18 mouse cellular contexts compared by ENCODE assay signal in genomic region chr4:127710816-127711215, GRCm38 (mm10).
DNase-seq lines count a peak whose midpoint lies in the region; ATAC-seq and TF ChIP-seq lines count a peak whose summit lies in the region.
"Had no signal": no experiment of that assay in that cellular context is flagged by ENCODE, and none has a peak within 500 bp of the region (broad histone marks: within the 10 kb centered on the region; RNA-seq: fewer than 3 reads in every experiment).

No protein-coding gene starts in this region.

- 46% methylated on average over 4 of the region's 4 CpGs for WGBS in forebrain, embryonic 16.5 days
- WGBS in forebrain, embryonic 13.5 days: 67% methylated on average over 4 of the region's 4 CpGs
- WGBS in midbrain, embryonic 10.5 days: 79% methylated on average over 4 of the region's 4 CpGs
- 66% methylated on average over 4 of the region's 4 CpGs for WGBS in midbrain, embryonic 14.5 days
- WGBS in hindbrain, postnatal 0 days: 55% methylated on average over 4 of the region's 4 CpGs

- TF ChIP-seq POLR2A in brain, embryonic 14.5 days (IDR thresholded peaks at IDR 0.05; ENCODE audit: borderline replicate concordance, extremely low read depth, insufficient read depth, insufficient read length, poor library complexity, severe bottlenecking): no peak

- no peak overlapping the region for H3K9ac ChIP-seq in forebrain, embryonic 16.5 days (replicated peaks; ENCODE audit: low read depth, low read length)
- H3K9ac ChIP-seq in forebrain, embryonic 13.5 days: no peak overlapping the region
- no peak overlapping the region for H3K9ac ChIP-seq in midbrain, embryonic 14.5 days (replicated peaks; ENCODE audit: low read length)
- H3K9ac ChIP-seq in hindbrain, postnatal 0 days (replicated peaks; ENCODE audit: low read length): no peak overlapping the region
- H3K9ac ChIP-seq: heart, embryonic 15.5 days had no signal

- no peak for ATAC-seq in forebrain, embryonic 16.5 days
- no peak for ATAC-seq in forebrain, embryonic 13.5 days
- no peak for ATAC-seq in midbrain, embryonic 14.5 days (ENCODE audit: low FRiP score, low TSS enrichment)
- no peak for ATAC-seq in hindbrain, postnatal 0 days
- ATAC-seq: CD4-positive, CD25-positive, alpha-beta regulatory T cell, adult 4 months had no signal

- H3K4me1 ChIP-seq in forebrain, embryonic 16.5 days (replicated peaks; ENCODE audit: control insufficient read depth, insufficient read depth, low read length): peaks cover 6% of the 10 kb centered on the region
- H3K4me1 ChIP-seq in forebrain, embryonic 13.5 days: peaks cover 10% of the 10 kb centered on the region
- peaks cover 28% of the 10 kb centered on the region for H3K4me1 ChIP-seq in midbrain, embryonic 10.5 days
- H3K4me1 ChIP-seq in midbrain, embryonic 14.5 days (ENCODE audit: control insufficient read depth, insufficient read depth, low read length): no peaks in the 10 kb centered on the region
- H3K4me1 ChIP-seq in hindbrain, postnatal 0 days (ENCODE audit: insufficient read depth, low read length): no peaks in the 10 kb centered on the region
- H3K4me1 ChIP-seq: heart, embryonic 15.5 days had no signal

- H3K9me3 ChIP-seq in forebrain, embryonic 16.5 days (ENCODE audit: control insufficient read depth, low read length): no peaks in the 10 kb centered on the region
- no peaks in the 10 kb centered on the region for H3K9me3 ChIP-seq in forebrain, embryonic 13.5 days (replicated peaks)
- H3K9me3 ChIP-seq in midbrain, embryonic 10.5 days (replicated peaks): no peaks in the 10 kb centered on the region
- H3K9me3 ChIP-seq in midbrain, embryonic 14.5 days (ENCODE audit: control insufficient read depth, low read length): no peaks in the 10 kb centered on the region
- H3K9me3 ChIP-seq in hindbrain, postnatal 0 days (ENCODE audit: low read length): no peaks in the 10 kb centered on the region
- H3K9me3 ChIP-seq: heart, embryonic 15.5 days had no signal

- no peak for TF ChIP-seq CTCF in brain, embryonic 14.5 days (IDR thresholded peaks at IDR 0.05; ENCODE audit: borderline replicate concordance, extremely low read depth, insufficient read depth, insufficient read length)
- TF ChIP-seq CTCF in hindbrain, postnatal 0 days (IDR thresholded peaks at IDR 0.05; ENCODE audit: low read depth): 0 out of 2 replicates have a peak, but pooled peaks have one; percentile 8

- no peak for DNase-seq in midbrain, embryonic 10.5 days (ENCODE audit: low spot score)
- no peak for DNase-seq in midbrain, embryonic 14.5 days
- peak; percentile 53 for DNase-seq in brain, embryonic 14.5 days (ENCODE audit: low read depth)
- no peak for DNase-seq in hindbrain, postnatal 0 days (ENCODE audit: low spot score)
- no peak for DNase-seq in thymus, postnatal 25 days
- DNase-seq in right cerebral cortex, postnatal 36 days (ENCODE audit: low spot score in 2 of 2): no peak
- DNase-seq: adrenal gland, postnatal 25 days; cerebellum, adult 11 months; cerebellum, adult 9-11 months; heart, postnatal 4 days; kidney, adult 2 months; right cerebral cortex, postnatal 25 days had no signal

- no peak overlapping the region for H3K4me3 ChIP-seq in forebrain, embryonic 16.5 days (replicated peaks; ENCODE audit: low read length)
- no peak overlapping the region for H3K4me3 ChIP-seq in forebrain, embryonic 13.5 days
- no peak overlapping the region for H3K4me3 ChIP-seq in midbrain, embryonic 10.5 days
- no peak overlapping the region for H3K4me3 ChIP-seq in midbrain, embryonic 14.5 days (replicated peaks; ENCODE audit: low read depth, low read length)
- H3K4me3 ChIP-seq in hindbrain, postnatal 0 days (ENCODE audit: low read length): no peak overlapping the region
- H3K4me3 ChIP-seq: heart, embryonic 15.5 days had no signal

- H3K4me2 ChIP-seq in forebrain, embryonic 16.5 days (ENCODE audit: low read length): no peak overlapping the region
- no peak overlapping the region for H3K4me2 ChIP-seq in forebrain, embryonic 13.5 days
- H3K4me2 ChIP-seq in midbrain, embryonic 14.5 days (ENCODE audit: low read length): no peak overlapping the region
- no peak overlapping the region for H3K4me2 ChIP-seq in hindbrain, postnatal 0 days (ENCODE audit: low read depth, low read length)
- H3K4me2 ChIP-seq: heart, embryonic 15.5 days had no signal

- H3K27ac ChIP-seq in forebrain, embryonic 16.5 days (ENCODE audit: low read length): peak overlapping the region; percentile 16; the same call in 1 of the 2 replicates
- H3K27ac ChIP-seq in forebrain, embryonic 13.5 days: no peak overlapping the region
- peak overlapping the region; percentile 15; the same call in 1 of the 2 replicates for H3K27ac ChIP-seq in midbrain, embryonic 10.5 days (replicated peaks)
- no peak overlapping the region for H3K27ac ChIP-seq in midbrain, embryonic 14.5 days (replicated peaks; ENCODE audit: low read depth, low read length)
- H3K27ac ChIP-seq in hindbrain, postnatal 0 days: no peak overlapping the region
- H3K27ac ChIP-seq: heart, embryonic 15.5 days; kidney, postnatal 0 days; macrophage had no signal

- H3K36me3 ChIP-seq in forebrain, embryonic 16.5 days (ENCODE audit: control insufficient read depth, insufficient read depth): no peaks in the 10 kb centered on the region
- H3K36me3 ChIP-seq in forebrain, embryonic 13.5 days (ENCODE audit: poor library complexity, severe bottlenecking): no peaks in the 10 kb centered on the region
- no peaks in the 10 kb centered on the region for H3K36me3 ChIP-seq in midbrain, embryonic 10.5 days
- no peaks in the 10 kb centered on the region for H3K36me3 ChIP-seq in midbrain, embryonic 14.5 days (ENCODE audit: control insufficient read depth, insufficient read depth, low read length)
- H3K36me3 ChIP-seq in hindbrain, postnatal 0 days (ENCODE audit: insufficient read depth, low read length): no peaks in the 10 kb centered on the region
- H3K36me3 ChIP-seq: heart, embryonic 15.5 days had no signal

- H3K27me3 ChIP-seq in forebrain, embryonic 16.5 days (replicated peaks; ENCODE audit: control insufficient read depth, insufficient read depth, low read length): no peaks in the 10 kb centered on the region
- H3K27me3 ChIP-seq in forebrain, embryonic 13.5 days: no peaks in the 10 kb centered on the region
- H3K27me3 ChIP-seq in midbrain, embryonic 10.5 days (ENCODE audit: low read depth, poor library complexity, severe bottlenecking): no peaks in the 10 kb centered on the region
- no peaks in the 10 kb centered on the region for H3K27me3 ChIP-seq in midbrain, embryonic 14.5 days (ENCODE audit: control insufficient read depth, insufficient read depth, low read length)
- no peaks in the 10 kb centered on the region for H3K27me3 ChIP-seq in hindbrain, postnatal 0 days (ENCODE audit: insufficient read depth, low read length)
- H3K27me3 ChIP-seq: heart, embryonic 15.5 days had no signal

Comparison
In these comparisons a context has a peak if more than half of its experiments do, and no peak if none do; other contexts are left out.
1. H3K27ac ChIP-seq: peak in forebrain, embryonic 16.5 days (single experiment) and midbrain, embryonic 10.5 days (single experiment); none in forebrain, embryonic 13.5 days (single experiment), midbrain, embryonic 14.5 days (single experiment) and hindbrain, postnatal 0 days (single experiment).